Mouse (Mus musculus) cerebellum, adult (tissue): ENCODE measurements around the gene Mup9.
"Not testable (repeated sequence)": the region's sequence is repeated elsewhere in the genome, so short reads cannot be mapped to it uniquely, and the experiment has no call there.

Experiments used
- ATAC-seq: cut with Nextera tagmentation; 2 replicates; pipeline ENCODE4 v1.9.2; 2017; ENCODE audit warnings: mild to moderate bottlenecking, moderate library complexity, mixed read lengths; ENCODE audit not compliant: insufficient number of reproducible peaks, low FRiP score, low TSS enrichment

Gene Mup9

GRCm38 (mm10) chr4:60421852-60422251 is at the start of gene Mup9:
Gene Mup9, minus strand, starts transcription at chr4:60421952.
- ATAC-seq, result not testable (repeated sequence)
